Mouse (Mus musculus) liver, embryonic 16.5 days (tissue): ENCODE measurements around the gene Cenps. TPM values are rescaled to one million over a fixed set of nuclear protein-coding genes. Genes with fewer than 3 reads are reported as not detected.
"Not testable (repeated sequence)": the region's sequence is repeated elsewhere in the genome, so short reads cannot be mapped to it uniquely, and the experiment has no call there.

Source experiments
- ATAC-seq: fragments of 200-750 bp; cut with Nextera tagmentation; 2 replicates; pipeline ENCODE4 v1.8.0; 2017; ENCODE audit warnings: low read depth, mild to moderate bottlenecking, moderate number of reproducible peaks, moderate library complexity
- H3K27ac ChIP-seq: fragments of 300-500 bp; sonication (generic); 2 replicates; pipeline ENCODE4 v1.5.1; 2014; ENCODE audit warnings: mild to moderate bottlenecking, low read length
- H3K27me3 ChIP-seq: fragments of 300-500 bp; sonication (generic); 2 replicates; pipeline ENCODE4 v1.6.1; 2014; ENCODE audit warnings: low read depth, low read length, mixed read lengths; ENCODE audit not compliant: control insufficient read depth, insufficient read depth
- H3K36me3 ChIP-seq: fragments of 300-500 bp; sonication (generic); 2 replicates; pipeline ENCODE4 v1.6.1; 2014; ENCODE audit warnings: mild to moderate bottlenecking; ENCODE audit not compliant: control insufficient read depth, insufficient read depth
- H3K4me1 ChIP-seq: fragments of 300-500 bp; sonication (generic); 2 replicates; pipeline ENCODE4 v1.6.1; 2014; ENCODE audit warnings: low read depth, low read length, mixed read lengths; ENCODE audit not compliant: control insufficient read depth
- H3K4me2 ChIP-seq: fragments of 300-500 bp; sonication (generic); 2 replicates; pipeline ENCODE4 v1.6.1; 2014; ENCODE audit warnings: low read depth, low read length, mixed read lengths
- H3K4me3 ChIP-seq: fragments of 300-500 bp; sonication (generic); 2 replicates; pipeline ENCODE4 v1.5.1; 2014; ENCODE audit warnings: low read depth, mild to moderate bottlenecking, low read length
- H3K9ac ChIP-seq: fragments of 300-500 bp; sonication (generic); 2 replicates; pipeline ENCODE4 v1.6.1; 2014; ENCODE audit warnings: low read depth, low read length
- H3K9me3 ChIP-seq: fragments of 300-500 bp; sonication (generic); replicated peaks from 2 replicates; pipeline ENCODE4 v1.6.1; 2016; ENCODE audit warnings: low read length; ENCODE audit not compliant: control insufficient read depth
- WGBS: fragments of 180-500 bp; shearing (Covaris S2); extraction: QIAGEN DNeasy Blood & Tissue Kit; methylation state at CpG from one replicate; pipeline ENCODE4 v1.1.7; 2014; ENCODE audit not compliant: insufficient replicate concordance; 5-methylcytosine and 5-hydroxymethylcytosine counted together
- polyA plus RNA-seq: library from polyadenylated mRNA; unstranded; fragments of >200 nt; fragmentation: Nextera tagmentation; extraction: Ambion mirVana; gene quantifications from 2 replicates; pipeline ENCODE4 v1.2.1, GENCODE M21; 2015

Gene Cenps
- polyA plus RNA-seq, 1 experiment from 2014 or later, result 10.6 TPM

GRCm38 (mm10) chr4:149119978-149120562, 17.4 kb downstream of the Cenps start:
- not testable (repeated sequence) for H3K9me3 ChIP-seq, H3K4me2 ChIP-seq, H3K27ac ChIP-seq, H3K4me3 ChIP-seq, H3K36me3 ChIP-seq, H3K27me3 ChIP-seq, H3K4me1 ChIP-seq, H3K9ac ChIP-seq
- peak; percentile 72 for ATAC-seq
- WGBS, result 27% methylated on average over 12 of the region's 12 CpGs

GRCm38 (mm10) chr4:149103875-149104561, 33.4 kb downstream of the Cenps start, which contains the start of gene Dffa:
Gene Dffa (plus strand): TSS chr4:149104146.
- Histone ChIP-seq H3K9me3 (no peaks in the 10 kb centered on the region), H3K36me3 (peaks cover 4% of the 10 kb centered on the region; the same call in 1 of the 2 replicates), H3K4me1 (peaks cover 11% of the 10 kb centered on the region), H3K9ac (peak within 1 kb of the TSS; percentile 79), H3K4me2 (peak within 1 kb of the TSS; percentile 91), H3K27me3 (no peaks in the 10 kb centered on the region), H3K4me3 (peak within 1 kb of the TSS; percentile 86), H3K27ac (peak within 1 kb of the TSS; percentile 60)
- peak; percentile 83 for ATAC-seq
- under 1% methylated on average over 35 of the region's 35 CpGs for WGBS

- no peaks in the 10 kb centered on the region for H3K27me3 ChIP-seq
- 68% methylated on average over 3 of the region's 3 CpGs for WGBS
- no peak for ATAC-seq
- no peak overlapping the region for H3K9ac ChIP-seq
- no peak overlapping the region for H3K4me3 ChIP-seq
- no peak overlapping the region for H3K27ac ChIP-seq
- H3K9me3 ChIP-seq, result no peaks in the 10 kb centered on the region
- H3K36me3 ChIP-seq, result no peaks in the 10 kb centered on the region; the same call in 1 of the 2 replicates
- no peak overlapping the region for H3K4me2 ChIP-seq
- peaks cover 28% of the 10 kb centered on the region for H3K4me1 ChIP-seq
Measured at GRCm38 (mm10) chr4:149101456-149101855, 36.0 kb downstream of the Cenps start.

- not testable (repeated sequence) for H3K36me3 ChIP-seq, H3K27me3 ChIP-seq, H3K9me3 ChIP-seq, H3K9ac ChIP-seq, H3K4me2 ChIP-seq, H3K4me3 ChIP-seq, ATAC-seq, H3K27ac ChIP-seq
- peaks cover 32% of the 10 kb centered on the region for H3K4me1 ChIP-seq
- WGBS, result 72% methylated on average over 12 of the region's 12 CpGs
Measured at GRCm38 (mm10) chr4:149100449-149100848, 37.0 kb downstream of the Cenps start.

- Histone ChIP-seq H3K4me2 (peak within 1 kb of the TSS; percentile 81), H3K4me3 (peak within 1 kb of the TSS; percentile 89), H3K9me3 (no peaks in the 10 kb centered on the region), H3K36me3 (no peaks in the 10 kb centered on the region), H3K4me1 (peaks cover 23% of the 10 kb centered on the region), H3K27ac (peak within 1 kb of the TSS; percentile 71), H3K27me3 (no peaks in the 10 kb centered on the region), H3K9ac (peak within 1 kb of the TSS; percentile 87)
- 0% methylated on average over 44 of the region's 50 CpGs for WGBS
- peak; percentile 73 for ATAC-seq
Measured at GRCm38 (mm10) chr4:149099369-149100017, 37.9 kb downstream of the Cenps start, which contains the start of gene Pex14. Gene Pex14 (minus strand): TSS chr4:149099876.

GRCm38 (mm10) chr4:149098571-149098970, 38.9 kb downstream of the Cenps start:
- peak overlapping the region; percentile 71 for H3K27ac ChIP-seq

GRCm38 (mm10) chr4:149097956-149098355, 39.5 kb downstream of the Cenps start:
- ATAC-seq, result peak; percentile 49
- 57% methylated on average over 3 of the region's 3 CpGs for WGBS
- Histone ChIP-seq H3K9ac (no peak overlapping the region; the same call in 1 of the 2 replicates), H3K9me3 (no peaks in the 10 kb centered on the region), H3K4me1 (peaks cover 22% of the 10 kb centered on the region), H3K4me2 (peak overlapping the region; percentile 81), H3K27ac (peak overlapping the region; percentile 74), H3K27me3 (no peaks in the 10 kb centered on the region), H3K36me3 (peaks cover 2% of the 10 kb centered on the region; the same call in 1 of the 2 replicates), H3K4me3 (peak overlapping the region; percentile 89)

More at GRCm38 (mm10) chr4:149098571-149098970, 38.9 kb downstream of the Cenps start:
- WGBS, result 8% methylated on average over 11 of the region's 11 CpGs
- peak overlapping the region; percentile 89 for H3K4me3 ChIP-seq
- H3K4me1 ChIP-seq, result peaks cover 22% of the 10 kb centered on the region
- H3K27me3 ChIP-seq, result no peaks in the 10 kb centered on the region
- H3K4me2 ChIP-seq, result peak overlapping the region; percentile 81
- H3K9me3 ChIP-seq, result no peaks in the 10 kb centered on the region
- H3K36me3 ChIP-seq, result peaks cover 2% of the 10 kb centered on the region; the same call in 1 of the 2 replicates
- ATAC-seq, result no peak
- peak overlapping the region; percentile 87 for H3K9ac ChIP-seq

GRCm38 (mm10) chr4:149091364-149091763, 46.1 kb downstream of the Cenps start:
- Histone ChIP-seq H3K4me1 (peaks cover 11% of the 10 kb centered on the region), H3K4me2 (no peak overlapping the region), H3K4me3 (no peak overlapping the region), H3K36me3 (peaks cover 2% of the 10 kb centered on the region; the same call in 1 of the 2 replicates), H3K9ac (no peak overlapping the region), H3K27me3 (no peaks in the 10 kb centered on the region), H3K27ac (no peak overlapping the region), H3K9me3 (no peaks in the 10 kb centered on the region)
- no peak for ATAC-seq
- WGBS, result 63% methylated on average over 8 of the region's 8 CpGs
